Mouse (Mus musculus): ENCODE results near the gene Tomt.

DNA sequence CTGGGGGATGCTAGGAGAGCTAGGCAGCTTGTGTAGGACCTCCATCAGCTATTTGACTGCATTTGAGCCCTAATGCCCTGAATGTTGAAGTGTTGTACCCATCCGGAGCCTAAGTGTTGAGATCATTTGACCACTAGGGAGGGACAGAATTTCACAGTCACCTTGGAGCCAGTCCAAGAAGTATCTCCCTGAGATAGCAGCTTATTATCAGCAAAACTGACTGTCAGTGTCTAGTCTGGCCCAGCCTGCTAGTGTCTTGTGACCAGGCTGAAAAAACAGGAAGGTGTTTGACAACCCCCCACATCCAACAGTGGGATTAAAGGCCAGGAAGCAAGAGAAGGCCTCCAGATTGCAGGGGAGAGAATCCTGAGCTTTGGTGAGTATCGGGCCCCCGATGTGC lies 34.9 kb downstream of the Tomt start:
- TF ChIP-seq CTCF (IDR thresholded peaks at IDR 0.05; ENCODE audit: extremely low read depth, insufficient read depth, low read length), result no peak
- no peak for TF ChIP-seq POLR2A (IDR thresholded peaks at IDR 0.05; ENCODE audit: extremely low read depth, insufficient read depth, low read length)
